Mouse (Mus musculus) CH12.LX (cell line): Measurements from ENCODE around the gene Itpr1.

Source experiments
- EP300 ChIP-seq: IDR thresholded peaks from 2 replicates; pipeline ENCODE4 v1.6.1; 2011; ENCODE audit warnings: low read length, improper control_type of control experiment
- MAZ ChIP-seq: IDR thresholded peaks from 2 replicates; pipeline ENCODE4 v1.6.1; 2012; ENCODE audit warnings: low read depth, mild to moderate bottlenecking, inconsistent platforms, low read length, improper control_type of control experiment, moderate library complexity
- POLR2A ChIP-seq: IDR thresholded peaks from 2 replicates; pipeline ENCODE4 v1.6.1; 2011; ENCODE audit warnings: low read depth, mild to moderate bottlenecking, improper control_type of control experiment, low read length
- SMC3 ChIP-seq: IDR thresholded peaks from 2 replicates; pipeline ENCODE4 v1.6.1; 2011; ENCODE audit warnings: low read depth, low read length, improper control_type of control experiment
- USF1 ChIP-seq: IDR thresholded peaks from 2 replicates; pipeline ENCODE4 v1.6.1; 2014; ENCODE audit warnings: low read depth, mild to moderate bottlenecking, inconsistent platforms, low read length, improper control_type of control experiment

- TF ChIP-seq MAZ (no peak), POLR2A (no peak), USF1 (no peak), SMC3 (no peak), EP300 (peak; percentile 70)
Measured at GRCm38 (mm10) chr6:108536546-108537317, 323.8 kb downstream of the Itpr1 start.
